ENCODE assay signal across 15 mouse cellular contexts in the genomic region with DNA sequence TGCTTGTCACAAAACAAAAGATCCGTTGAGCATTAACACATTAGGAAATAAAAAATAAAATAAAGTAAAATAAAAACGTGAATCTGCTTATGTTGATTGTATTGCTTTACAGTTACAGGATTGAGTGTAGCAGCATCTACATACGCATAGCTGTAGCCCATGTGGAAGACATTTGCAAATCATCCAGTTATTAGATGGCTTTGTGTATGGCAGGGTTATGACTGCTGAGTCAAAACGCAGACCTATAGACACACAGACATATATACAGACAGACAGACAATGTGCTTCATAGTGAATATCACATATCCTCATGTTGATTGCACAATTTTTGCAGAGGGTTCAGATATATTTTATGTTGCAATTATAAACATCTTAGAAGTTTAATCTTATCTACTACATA.
DNase-seq lines count a peak whose midpoint lies in the region; ATAC-seq and TF ChIP-seq lines count a peak whose summit lies in the region.
"Had no signal": no experiment of that assay in that cellular context is flagged by ENCODE, and none has a peak within 500 bp of the region (broad histone marks: within the 10 kb centered on the region; RNA-seq: fewer than 3 reads in every experiment).

No protein-coding gene starts in this region.

- no peaks in the 10 kb centered on the region for H3K27me3 ChIP-seq in embryonic facial prominence, embryonic 12.5 days
- H3K27me3 ChIP-seq in embryonic facial prominence, embryonic 10.5 days (replicated peaks; ENCODE audit: low read depth, poor library complexity, severe bottlenecking): no peaks in the 10 kb centered on the region
- H3K27me3 ChIP-seq in lung, embryonic 16.5 days (ENCODE audit: control insufficient read depth, insufficient read depth, low read depth, low read length): no peaks in the 10 kb centered on the region
- no peaks in the 10 kb centered on the region for H3K27me3 ChIP-seq in midbrain, embryonic 11.5 days (ENCODE audit: control insufficient read depth, insufficient read depth, low read length)
- H3K27me3 ChIP-seq: heart, embryonic 15.5 days had no signal

- 73% methylated on average over 4 of the region's 4 CpGs for WGBS in embryonic facial prominence, embryonic 12.5 days
- 90% methylated on average over 4 of the region's 4 CpGs for WGBS in embryonic facial prominence, embryonic 10.5 days
- 63% methylated on average over 4 of the region's 4 CpGs for WGBS in lung, embryonic 16.5 days
- 91% methylated on average over 4 of the region's 4 CpGs for WGBS in midbrain, embryonic 11.5 days

- no peak overlapping the region for H3K4me3 ChIP-seq in embryonic facial prominence, embryonic 12.5 days
- no peak overlapping the region for H3K4me3 ChIP-seq in embryonic facial prominence, embryonic 10.5 days
- H3K4me3 ChIP-seq in lung, embryonic 16.5 days (ENCODE audit: low read length): peak overlapping the region; percentile 21; the same call in 1 of the 2 replicates
- no peak overlapping the region for H3K4me3 ChIP-seq in midbrain, embryonic 11.5 days (ENCODE audit: low read depth, low read length)
- H3K4me3 ChIP-seq in gastrocnemius, adult 2 months: no peak overlapping the region
- H3K4me3 ChIP-seq: heart, embryonic 15.5 days; myocyte had no signal

- no peak for TF ChIP-seq CTCF in gastrocnemius, adult 2 months (IDR thresholded peaks at IDR 0.05)

- H3K36me3 ChIP-seq in embryonic facial prominence, embryonic 12.5 days: no peaks in the 10 kb centered on the region
- no peaks in the 10 kb centered on the region for H3K36me3 ChIP-seq in embryonic facial prominence, embryonic 10.5 days (replicated peaks)
- H3K36me3 ChIP-seq in lung, embryonic 16.5 days (ENCODE audit: control insufficient read depth, insufficient read depth, low read length): no peaks in the 10 kb centered on the region
- no peaks in the 10 kb centered on the region for H3K36me3 ChIP-seq in midbrain, embryonic 11.5 days (ENCODE audit: control insufficient read depth, insufficient read depth, low read length)
- H3K36me3 ChIP-seq: heart, embryonic 15.5 days had no signal

- no peak for ATAC-seq in embryonic facial prominence, embryonic 12.5 days (ENCODE audit: insufficient number of reproducible peaks, insufficient read depth, low FRiP score, low TSS enrichment)
- ATAC-seq in lung, embryonic 16.5 days (ENCODE audit: low read depth): peak; percentile 34; the same call in 1 of the 2 replicates
- peak; percentile 18; the same call in 1 of the 2 replicates for ATAC-seq in midbrain, embryonic 11.5 days (ENCODE audit: low FRiP score)

- no peaks in the 10 kb centered on the region for H3K9me3 ChIP-seq in embryonic facial prominence, embryonic 12.5 days
- H3K9me3 ChIP-seq in embryonic facial prominence, embryonic 10.5 days: no peaks in the 10 kb centered on the region
- H3K9me3 ChIP-seq in lung, embryonic 16.5 days (ENCODE audit: control insufficient read depth, low read length): no peaks in the 10 kb centered on the region
- no peaks in the 10 kb centered on the region for H3K9me3 ChIP-seq in midbrain, embryonic 11.5 days (ENCODE audit: control insufficient read depth, low read length)
- H3K9me3 ChIP-seq: heart, embryonic 15.5 days had no signal

- intact Hi-C loops in gastrocnemius, adult 2 months (cut with DNase I): loop anchor here (10.0 kb wide), 1 partner anchor 107 kb away; no protein-coding TSS in a partner anchor

- peaks cover 5% of the 10 kb centered on the region; the same call in 1 of the 2 replicates for H3K4me1 ChIP-seq in embryonic facial prominence, embryonic 12.5 days
- H3K4me1 ChIP-seq in embryonic facial prominence, embryonic 10.5 days: peaks cover 4% of the 10 kb centered on the region; the same call in 1 of the 2 replicates
- H3K4me1 ChIP-seq in lung, embryonic 16.5 days (replicated peaks; ENCODE audit: control insufficient read depth, insufficient read depth, low read length): no peaks in the 10 kb centered on the region
- H3K4me1 ChIP-seq in midbrain, embryonic 11.5 days (ENCODE audit: control insufficient read depth, insufficient read depth, low read length): peaks cover 4% of the 10 kb centered on the region; the same call in 1 of the 2 replicates
- H3K4me1 ChIP-seq: heart, embryonic 15.5 days had no signal

- 0 out of 2 replicates have a peak overlapping the region, but pooled peaks have one; percentile 41 for H3K27ac ChIP-seq in embryonic facial prominence, embryonic 12.5 days
- no peak overlapping the region for H3K27ac ChIP-seq in embryonic facial prominence, embryonic 10.5 days (replicated peaks)
- H3K27ac ChIP-seq in lung, embryonic 16.5 days (ENCODE audit: low read length): no peak overlapping the region
- H3K27ac ChIP-seq in midbrain, embryonic 11.5 days (ENCODE audit: low read depth, low read length): peak overlapping the region; percentile 79
- H3K27ac ChIP-seq in gastrocnemius, adult 2 months: no peak overlapping the region
- H3K27ac ChIP-seq: heart, embryonic 15.5 days; macrophage had no signal

- DNase-seq in embryonic facial prominence, embryonic 10.5 days (ENCODE audit: low spot score): no peak
- no peak for DNase-seq in lung, postnatal 10 days
- no peak for DNase-seq in midbrain, embryonic 11.5 days (ENCODE audit: low spot score, missing footprints)
- no peak for DNase-seq in right cerebral cortex, adult 2 months (ENCODE audit: low spot score in 2 of 2)
- no peak for DNase-seq in heart, postnatal 4 days
- DNase-seq in gastrocnemius, adult 2 months: no peak
- DNase-seq: adrenal gland, adult 2 months; gastrocnemius, postnatal 36 days; thymus, adult 18-20 months had no signal

- no peak overlapping the region for H3K9ac ChIP-seq in embryonic facial prominence, embryonic 12.5 days
- H3K9ac ChIP-seq in lung, embryonic 16.5 days (ENCODE audit: low read length): no peak overlapping the region
- no peak overlapping the region for H3K9ac ChIP-seq in midbrain, embryonic 11.5 days (ENCODE audit: low read length)
- H3K9ac ChIP-seq: heart, embryonic 15.5 days had no signal

- H3K4me2 ChIP-seq in embryonic facial prominence, embryonic 12.5 days (replicated peaks): no peak overlapping the region
- peak overlapping the region; percentile 43 for H3K4me2 ChIP-seq in lung, embryonic 16.5 days (ENCODE audit: low read depth, low read length)
- no peak overlapping the region for H3K4me2 ChIP-seq in midbrain, embryonic 11.5 days
- H3K4me2 ChIP-seq: heart, embryonic 15.5 days; liver, embryonic 11.5 days had no signal

Comparison
In these comparisons a context has a peak if more than half of its experiments do, and no peak if none do; other contexts are left out.
1. H3K27ac ChIP-seq: peak in embryonic facial prominence, embryonic 12.5 days (single experiment) and midbrain, embryonic 11.5 days (single experiment); none in embryonic facial prominence, embryonic 10.5 days (single experiment), lung, embryonic 16.5 days (single experiment) and gastrocnemius, adult 2 months (single experiment).